Mouse (Mus musculus): ENCODE measurements around the gene Cfap70.

- no peak for TF ChIP-seq CTCF (IDR thresholded peaks at IDR 0.05)
- TF ChIP-seq EP300 (IDR thresholded peaks at IDR 0.05): no peak
Observed at GRCm38 (mm10) chr14:20389446-20390079, 62.5 kb downstream of the Cfap70 start.

Measured in lung, postnatal 0 days (tissue).